Mouse (Mus musculus): ENCODE measurements around the gene Fkbp2. TPM values are rescaled to one million over a fixed set of nuclear protein-coding genes. Genes with fewer than 3 reads are reported as not detected.
A peak's percentile ranks its signal among the peaks of the same experiment; 100 is the strongest.

The Fkbp2 gene
- polyA plus RNA-seq, 1 experiment from 2014 or later, result 94.0 TPM

DNA sequence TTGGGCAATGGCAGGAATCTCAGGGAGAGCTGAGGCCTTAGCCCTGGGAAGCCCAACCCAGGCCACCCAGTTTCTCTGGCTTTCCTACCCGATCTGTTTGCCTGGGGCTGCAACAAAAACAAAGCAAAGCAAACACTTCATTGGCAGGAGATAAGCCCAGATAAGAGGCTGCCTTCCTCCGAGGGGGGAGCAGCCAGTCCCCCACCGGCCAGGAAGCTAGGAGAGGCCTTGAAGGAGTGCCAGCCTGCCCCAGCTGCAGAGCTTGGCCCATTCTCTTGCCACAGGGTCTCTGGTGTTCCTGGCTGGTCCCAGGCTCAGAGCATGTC is 27.6 kb downstream of the Fkbp2 start:
- Histone ChIP-seq H3K27me3 (ENCODE audit: low read depth, poor library complexity, severe bottlenecking) (no peaks in the 10 kb centered on the region), H3K36me3 (peaks cover 37% of the 10 kb centered on the region), H3K9me3 (replicated peaks) (no peaks in the 10 kb centered on the region), H3K4me1 (peaks cover 33% of the 10 kb centered on the region), H3K27ac (0 out of 2 replicates have a peak overlapping the region, but pooled peaks have one; percentile 89), H3K4me3 (peak overlapping the region; percentile 62)
- 16% methylated on average over 3 of the region's 3 CpGs for WGBS
- DNase-seq (ENCODE audit: low spot score), result no peak

DNA sequence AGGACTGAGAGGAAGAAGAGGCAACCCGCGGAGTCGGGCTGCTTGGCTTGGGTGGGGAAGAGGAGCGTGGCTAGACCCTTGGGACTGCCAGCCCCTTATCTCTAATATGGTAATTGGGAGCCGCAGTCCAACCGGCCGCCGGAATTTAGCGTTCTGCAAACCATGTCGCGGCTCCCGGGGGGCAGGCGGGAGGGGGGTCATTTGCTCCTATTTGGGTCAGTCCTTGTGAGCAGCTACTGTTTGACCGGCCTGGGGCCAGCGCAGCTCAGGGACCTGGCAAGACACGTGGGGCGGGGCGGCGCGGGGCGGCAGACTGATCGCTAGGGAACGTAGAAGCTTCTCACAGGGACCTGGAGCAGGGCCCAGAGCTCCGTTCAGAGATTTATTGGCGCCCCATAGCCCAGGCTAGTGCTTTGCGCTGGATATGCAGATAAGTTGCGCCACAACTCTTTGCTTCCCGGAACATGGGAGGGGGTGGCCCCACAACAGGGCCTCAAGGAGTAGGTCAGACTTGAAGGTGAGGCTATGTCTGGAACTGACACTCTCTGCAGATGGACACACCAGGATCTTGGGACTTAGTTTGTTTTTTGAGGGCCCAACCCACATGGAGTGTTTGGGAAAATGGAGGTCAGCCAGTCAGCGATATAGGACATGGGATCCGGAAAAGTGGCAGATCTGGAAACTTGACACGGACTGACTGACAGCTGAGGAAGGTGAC is 28.1 kb downstream of the Fkbp2 start:
- DNase-seq (ENCODE audit: low spot score), result peak; percentile 72
- H3K36me3 ChIP-seq, result peaks cover 32% of the 10 kb centered on the region
- peak overlapping the region; percentile 89 for H3K27ac ChIP-seq
- H3K27me3 ChIP-seq (ENCODE audit: low read depth, poor library complexity, severe bottlenecking), result no peaks in the 10 kb centered on the region
- H3K4me3 ChIP-seq, result peak overlapping the region; percentile 62
- peaks cover 33% of the 10 kb centered on the region for H3K4me1 ChIP-seq
- WGBS, result 3% methylated on average over 31 of the region's 31 CpGs
- no peaks in the 10 kb centered on the region for H3K9me3 ChIP-seq (replicated peaks)

DNA sequence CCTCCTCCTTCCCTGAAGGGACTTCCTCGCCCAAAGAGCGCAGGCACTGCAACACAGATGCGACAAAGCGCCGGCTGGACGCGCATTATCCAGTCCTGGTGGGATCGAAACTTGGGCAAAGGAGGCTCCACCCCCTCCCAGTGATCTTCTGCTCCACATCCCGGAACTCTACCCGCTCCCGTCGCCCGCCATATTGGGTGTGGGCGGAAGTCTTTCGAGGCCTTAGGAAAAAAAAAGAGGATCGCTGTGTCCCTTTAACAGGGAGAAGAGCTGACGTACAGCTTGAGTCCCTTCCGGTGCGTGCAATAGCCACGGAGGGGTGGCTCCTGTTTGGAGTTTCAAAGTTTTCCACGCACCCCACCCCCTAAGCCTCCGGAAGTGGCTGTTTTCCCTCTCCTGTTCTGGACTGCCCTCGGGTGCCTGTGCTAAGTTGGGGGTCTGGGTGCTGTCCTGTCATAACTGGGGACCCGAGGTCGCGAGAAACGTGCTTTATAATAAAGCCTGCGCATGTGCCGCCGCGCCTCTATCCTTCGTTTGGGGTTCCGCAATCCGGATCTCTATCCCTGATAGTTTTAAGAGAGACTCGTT is 28.8 kb downstream of the Fkbp2 start:
- Histone ChIP-seq H3K4me3 (peak overlapping the region; percentile 62), H3K4me1 (peaks cover 33% of the 10 kb centered on the region), H3K9me3 (replicated peaks) (no peaks in the 10 kb centered on the region), H3K36me3 (peaks cover 26% of the 10 kb centered on the region), H3K27me3 (ENCODE audit: low read depth, poor library complexity, severe bottlenecking) (no peaks in the 10 kb centered on the region), H3K27ac (peak overlapping the region; percentile 89)
- peak; percentile 91 for DNase-seq (ENCODE audit: low spot score)
- WGBS, result under 1% methylated on average over 35 of the region's 35 CpGs

DNA sequence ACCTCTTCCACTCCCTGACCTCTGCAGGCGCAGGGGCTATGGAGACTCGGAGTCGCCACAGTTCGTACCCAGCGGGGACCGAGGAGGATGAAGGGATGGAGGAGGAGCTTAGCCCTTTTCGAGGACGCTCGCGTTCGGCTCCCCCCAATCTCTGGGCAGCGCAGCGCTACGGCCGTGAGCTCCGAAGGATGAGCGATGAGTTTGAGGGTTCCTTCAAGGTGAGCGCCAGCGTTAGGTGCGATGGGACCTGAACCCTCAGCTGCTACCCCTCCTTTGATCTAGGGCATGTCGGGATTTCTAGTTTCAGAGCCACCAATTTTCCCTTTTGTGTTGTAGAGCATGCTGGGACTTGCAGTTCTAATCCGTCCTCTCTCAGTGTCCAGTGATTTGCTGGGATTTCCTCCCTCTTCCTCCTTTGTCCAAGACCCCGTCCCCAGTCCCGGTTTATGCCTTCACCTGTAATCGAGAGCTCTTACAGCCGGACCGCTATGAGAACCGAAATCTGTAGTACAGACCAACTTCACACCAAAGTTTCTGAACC is 29.6 kb downstream of the Fkbp2 start:
- Histone ChIP-seq H3K4me3 (peak overlapping the region; percentile 62), H3K27ac (peak overlapping the region; percentile 89), H3K4me1 (peaks cover 33% of the 10 kb centered on the region), H3K27me3 (ENCODE audit: low read depth, poor library complexity, severe bottlenecking) (no peaks in the 10 kb centered on the region), H3K36me3 (peaks cover 18% of the 10 kb centered on the region), H3K9me3 (replicated peaks) (no peaks in the 10 kb centered on the region)
- under 1% methylated on average over 28 of the region's 28 CpGs for WGBS
- DNase-seq (ENCODE audit: low spot score), result peak; percentile 77

DNA sequence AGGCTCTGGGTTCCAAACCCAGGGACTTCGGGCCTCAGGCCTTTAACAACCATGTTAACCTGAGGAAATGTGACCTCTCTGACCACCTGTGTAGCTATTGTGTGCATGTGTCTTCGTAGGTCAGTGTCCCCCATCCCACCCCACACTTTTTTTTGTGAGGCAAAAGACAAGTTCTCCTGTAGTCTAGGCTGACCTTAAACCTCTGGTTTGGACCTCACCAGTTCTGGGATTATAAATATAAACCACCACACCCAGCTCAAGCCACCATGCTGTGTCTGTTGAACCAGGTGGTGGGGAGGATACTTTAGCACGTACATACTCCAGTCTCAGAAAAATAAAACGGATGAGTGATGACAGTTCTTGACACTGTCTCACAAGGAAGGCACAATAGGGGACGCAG is 30.4 kb downstream of the Fkbp2 start:
- peaks cover 33% of the 10 kb centered on the region for H3K4me1 ChIP-seq
- peak overlapping the region; percentile 89 for H3K27ac ChIP-seq
- no peaks in the 10 kb centered on the region for H3K27me3 ChIP-seq (ENCODE audit: low read depth, poor library complexity, severe bottlenecking)
- peak overlapping the region; percentile 62 for H3K4me3 ChIP-seq
- H3K9me3 ChIP-seq (replicated peaks), result no peaks in the 10 kb centered on the region
- DNase-seq (ENCODE audit: low spot score), result no peak
- H3K36me3 ChIP-seq, result peaks cover 12% of the 10 kb centered on the region
- 71% methylated on average over 5 of the region's 5 CpGs for WGBS

DNA sequence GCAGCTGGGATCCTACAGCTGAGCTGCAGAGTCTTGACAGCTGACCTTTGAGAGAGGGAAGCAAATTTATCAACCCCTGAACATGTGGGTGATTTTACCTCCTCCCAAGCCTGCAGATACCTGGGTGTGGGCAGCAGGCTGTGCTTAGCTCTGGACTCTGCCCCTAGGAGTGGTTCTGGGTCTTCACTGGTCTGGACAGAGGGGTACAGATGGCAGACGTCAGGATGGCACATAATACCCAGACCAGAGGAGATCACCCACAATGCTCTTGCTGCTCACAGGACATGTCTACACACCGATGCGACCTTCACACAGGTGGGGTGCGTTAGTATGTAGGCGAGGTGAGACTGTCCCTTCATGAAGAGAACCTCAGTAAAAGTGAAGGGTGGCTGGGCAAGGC is 30.8 kb downstream of the Fkbp2 start:
- peaks cover 9% of the 10 kb centered on the region for H3K36me3 ChIP-seq
- H3K4me3 ChIP-seq, result 0 out of 2 replicates have a peak overlapping the region, but pooled peaks have one; percentile 62
- no peak for DNase-seq (ENCODE audit: low spot score)
- H3K27ac ChIP-seq, result peak overlapping the region; percentile 89; the same call in 1 of the 2 replicates
- peaks cover 33% of the 10 kb centered on the region for H3K4me1 ChIP-seq
- no peaks in the 10 kb centered on the region for H3K9me3 ChIP-seq (replicated peaks)
- no peaks in the 10 kb centered on the region for H3K27me3 ChIP-seq (ENCODE audit: low read depth, poor library complexity, severe bottlenecking)
- 93% methylated on average over 5 of the region's 5 CpGs for whole genome bisulfite sequencing

DNA sequence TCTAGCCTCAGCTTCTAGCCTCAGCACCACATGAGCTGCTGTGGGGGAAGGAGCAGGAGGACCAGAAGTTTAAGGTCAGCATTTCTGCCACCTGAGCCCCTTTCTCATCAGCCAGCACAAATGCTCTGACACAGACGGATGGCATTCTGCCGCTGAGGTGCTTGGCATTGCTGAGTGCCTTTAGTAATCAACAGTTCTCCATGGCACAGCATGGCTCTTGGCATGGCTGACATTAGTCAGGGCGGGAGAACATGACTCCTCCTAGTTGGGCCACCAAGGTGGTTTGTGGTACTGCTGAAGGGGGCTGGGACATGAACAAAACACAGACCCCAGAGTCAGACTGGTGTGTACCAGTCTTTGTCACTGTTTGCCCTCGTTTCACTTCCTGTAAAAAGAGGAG is 32.1 kb downstream of the Fkbp2 start:
- WGBS, result 86% methylated on average over 4 of the region's 4 CpGs
- Histone ChIP-seq H3K4me3 (no peak overlapping the region), H3K36me3 (peaks cover 3% of the 10 kb centered on the region)

DNA sequence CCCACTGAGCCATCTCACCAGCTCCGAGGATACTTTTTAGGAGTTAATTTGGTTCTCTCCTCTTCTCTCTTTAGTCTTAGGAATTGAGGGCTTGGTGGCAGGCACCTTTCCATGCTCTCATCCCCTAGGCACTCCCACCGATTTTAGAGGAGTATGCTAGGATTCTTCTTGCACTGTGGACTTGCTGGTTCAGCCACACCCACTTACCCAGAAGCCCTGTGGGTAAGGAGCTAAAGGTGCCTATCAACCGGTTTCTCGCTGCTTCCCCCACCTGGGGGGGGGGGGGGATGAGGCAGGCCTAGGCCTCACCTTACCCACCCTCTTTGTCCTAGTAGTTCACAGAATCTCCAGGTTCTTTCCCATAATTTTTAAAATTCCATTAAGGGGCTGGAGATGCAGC is 32.6 kb downstream of the Fkbp2 start:
- DNase-seq (ENCODE audit: low spot score), result no peak
- Histone ChIP-seq H3K4me1 (peaks cover 27% of the 10 kb centered on the region), H3K36me3 (peaks cover 3% of the 10 kb centered on the region), H3K27ac (no peak overlapping the region), H3K4me3 (no peak overlapping the region), H3K9me3 (replicated peaks) (no peaks in the 10 kb centered on the region), H3K27me3 (ENCODE audit: low read depth, poor library complexity, severe bottlenecking) (no peaks in the 10 kb centered on the region)
- 63% methylated on average over 4 of the region's 4 CpGs for WGBS

More for the DNA sequence above, 32.1 kb downstream of the Fkbp2 start:
- Histone ChIP-seq H3K27ac (no peak overlapping the region), H3K27me3 (ENCODE audit: low read depth, poor library complexity, severe bottlenecking) (no peaks in the 10 kb centered on the region), H3K4me1 (peaks cover 27% of the 10 kb centered on the region), H3K9me3 (replicated peaks) (no peaks in the 10 kb centered on the region)
- no peak for DNase-seq (ENCODE audit: low spot score)

DNA sequence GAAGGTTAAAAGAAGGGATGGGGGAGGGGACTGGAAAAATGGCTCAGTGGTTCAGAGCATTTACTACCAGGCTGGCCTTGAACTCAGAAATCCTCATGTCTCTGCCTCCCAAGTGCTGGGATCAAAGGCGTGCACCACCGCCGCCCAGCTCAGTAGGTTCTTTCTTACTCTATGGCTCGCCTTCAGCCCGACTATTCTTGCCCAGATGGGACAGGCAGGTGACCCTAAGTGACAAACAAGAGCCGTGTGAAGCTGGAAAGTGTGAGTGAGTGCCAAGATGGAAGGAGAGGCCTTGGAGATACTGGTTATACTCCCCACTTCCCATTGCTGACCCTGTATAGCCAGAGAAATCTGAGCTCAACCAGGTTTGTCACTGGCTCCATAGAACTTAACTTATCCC is 36.6 kb downstream of the Fkbp2 start:
- Histone ChIP-seq H3K27me3 (ENCODE audit: low read depth, poor library complexity, severe bottlenecking) (peaks cover 18% of the 10 kb centered on the region; the same call in 1 of the 2 replicates), H3K27ac (no peak overlapping the region), H3K9me3 (replicated peaks) (no peaks in the 10 kb centered on the region), H3K4me3 (no peak overlapping the region), H3K36me3 (peaks cover 3% of the 10 kb centered on the region), H3K4me1 (peaks cover 25% of the 10 kb centered on the region)
- WGBS, result 91% methylated on average over 6 of the region's 6 CpGs
- no peak for DNase-seq (ENCODE audit: low spot score)

DNA sequence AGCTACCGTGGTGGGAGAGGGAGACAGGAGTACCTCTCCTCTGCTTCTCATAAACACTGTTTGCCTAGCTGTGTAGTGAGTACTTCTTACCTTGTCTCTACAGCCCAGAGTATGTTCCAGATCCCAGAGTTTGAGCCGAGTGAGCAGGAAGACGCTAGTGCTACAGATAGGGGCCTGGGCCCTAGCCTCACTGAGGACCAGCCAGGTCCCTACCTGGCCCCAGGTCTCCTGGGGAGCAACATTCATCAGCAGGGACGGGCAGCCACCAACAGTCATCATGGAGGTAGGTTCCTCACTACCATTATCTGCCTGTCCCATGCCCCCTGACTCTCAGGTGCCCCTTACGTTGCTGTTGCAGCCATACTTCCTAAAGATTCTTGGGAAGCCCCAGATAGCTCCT is 37.5 kb downstream of the Fkbp2 start:
- peaks cover 27% of the 10 kb centered on the region for H3K27me3 ChIP-seq (ENCODE audit: low read depth, poor library complexity, severe bottlenecking)
- peaks cover 3% of the 10 kb centered on the region for H3K36me3 ChIP-seq
- H3K4me3 ChIP-seq, result peak overlapping the region; percentile 86
- H3K27ac ChIP-seq, result peak overlapping the region; percentile 92
- 27% methylated on average over 5 of the region's 5 CpGs for WGBS
- no peak for DNase-seq (ENCODE audit: low spot score)
- H3K4me1 ChIP-seq, result peaks cover 25% of the 10 kb centered on the region
- no peaks in the 10 kb centered on the region for H3K9me3 ChIP-seq (replicated peaks)

DNA sequence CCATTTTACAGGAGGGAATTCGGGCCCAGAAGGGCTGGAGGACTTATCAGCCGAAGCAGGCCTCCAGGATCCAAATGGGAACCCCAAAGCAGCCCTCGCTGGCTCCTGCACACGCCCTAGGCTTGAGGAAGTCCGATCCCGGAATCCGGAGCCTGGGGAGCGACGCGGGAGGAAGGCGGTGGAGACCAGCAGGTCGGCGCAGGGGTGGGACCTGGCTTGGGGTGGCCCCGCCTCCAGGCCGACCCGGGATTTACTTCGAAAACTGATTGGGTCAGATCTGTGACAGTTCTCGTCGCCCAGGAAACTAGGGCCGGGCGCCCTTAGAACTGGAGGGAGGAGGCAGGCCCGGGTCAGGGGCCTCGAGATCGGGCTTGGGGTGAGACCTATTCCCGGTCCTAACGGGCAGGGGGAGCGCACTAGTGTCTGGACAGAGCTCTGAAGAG is 38.0 kb downstream of the Fkbp2 start, which contains the start of gene Gpr137:
Gene Gpr137 (minus strand): TSS at position 232 of the 443 bp plus-strand sequence.
- peak within 1 kb of the TSS; percentile 86 for H3K4me3 ChIP-seq
- H3K36me3 ChIP-seq, result peaks cover 3% of the 10 kb centered on the region
- H3K9me3 ChIP-seq (replicated peaks), result no peaks in the 10 kb centered on the region
- peak; percentile 89 for DNase-seq (ENCODE audit: low spot score)
- peaks cover 25% of the 10 kb centered on the region for H3K4me1 ChIP-seq
- peak within 1 kb of the TSS; percentile 92 for H3K27ac ChIP-seq
- 0% methylated on average over 27 of the region's 27 CpGs for WGBS
- peaks cover 28% of the 10 kb centered on the region for H3K27me3 ChIP-seq (ENCODE audit: low read depth, poor library complexity, severe bottlenecking)

DNA sequence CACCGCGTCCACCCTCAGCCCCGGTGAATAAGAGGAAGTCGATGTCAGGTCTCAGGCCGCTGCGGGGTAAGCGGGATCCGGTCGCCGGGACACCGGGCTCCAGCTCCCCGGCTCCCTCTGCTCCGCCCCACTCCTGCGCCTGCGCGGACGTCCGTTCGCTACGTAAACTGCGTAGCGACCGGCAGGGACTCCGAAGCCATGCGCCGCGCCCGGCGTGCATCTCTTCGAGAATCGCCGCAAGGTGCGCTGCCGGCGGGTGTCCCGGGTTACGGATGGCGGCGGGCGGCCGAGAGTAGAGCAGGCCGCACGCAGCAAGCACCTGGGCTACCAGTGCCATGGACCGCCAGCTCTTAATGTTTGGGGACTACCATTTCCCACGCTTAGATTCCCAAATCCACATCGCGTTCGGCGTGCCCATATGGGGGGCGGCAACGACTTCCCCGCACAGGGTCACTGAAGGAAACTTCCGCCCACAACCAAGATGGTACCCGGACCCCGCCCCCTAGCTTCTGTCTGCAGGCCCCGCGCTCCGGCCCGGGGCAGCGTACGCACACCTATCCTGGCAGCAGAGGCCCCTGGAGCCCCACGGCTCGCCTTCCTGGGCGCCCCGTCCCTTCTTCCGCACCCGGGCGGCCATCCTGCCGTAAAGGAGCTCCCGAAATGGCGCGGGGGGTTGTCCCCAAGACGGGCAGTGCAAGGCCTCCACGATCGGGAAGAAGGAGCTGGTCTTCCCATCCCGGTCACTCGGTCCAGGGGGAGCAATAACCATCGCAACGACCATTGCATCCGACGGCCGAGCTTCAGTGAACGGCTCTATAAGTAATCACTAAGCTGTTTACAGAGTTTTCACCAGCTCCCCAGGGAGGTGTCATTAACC is 38.7 kb downstream of the Fkbp2 start, which contains the start of gene Bad:
Gene Bad (plus strand): TSS at position 490 of the 877 bp plus-strand sequence.
- Histone ChIP-seq H3K4me3 (peak within 1 kb of the TSS; percentile 86), H3K9me3 (replicated peaks) (no peaks in the 10 kb centered on the region), H3K36me3 (peaks cover 3% of the 10 kb centered on the region), H3K4me1 (peaks cover 25% of the 10 kb centered on the region), H3K27me3 (ENCODE audit: low read depth, poor library complexity, severe bottlenecking) (peaks cover 31% of the 10 kb centered on the region), H3K27ac (peak within 1 kb of the TSS; percentile 92)
- WGBS, result under 1% methylated on average over 83 of the region's 83 CpGs
- peak; percentile 98 for DNase-seq (ENCODE audit: low spot score)
